Mouse (Mus musculus): ENCODE data around the gene Runx1.
A peak's percentile ranks its signal among the peaks of the same experiment; 100 is the strongest.

Runx1 gene

DNA sequence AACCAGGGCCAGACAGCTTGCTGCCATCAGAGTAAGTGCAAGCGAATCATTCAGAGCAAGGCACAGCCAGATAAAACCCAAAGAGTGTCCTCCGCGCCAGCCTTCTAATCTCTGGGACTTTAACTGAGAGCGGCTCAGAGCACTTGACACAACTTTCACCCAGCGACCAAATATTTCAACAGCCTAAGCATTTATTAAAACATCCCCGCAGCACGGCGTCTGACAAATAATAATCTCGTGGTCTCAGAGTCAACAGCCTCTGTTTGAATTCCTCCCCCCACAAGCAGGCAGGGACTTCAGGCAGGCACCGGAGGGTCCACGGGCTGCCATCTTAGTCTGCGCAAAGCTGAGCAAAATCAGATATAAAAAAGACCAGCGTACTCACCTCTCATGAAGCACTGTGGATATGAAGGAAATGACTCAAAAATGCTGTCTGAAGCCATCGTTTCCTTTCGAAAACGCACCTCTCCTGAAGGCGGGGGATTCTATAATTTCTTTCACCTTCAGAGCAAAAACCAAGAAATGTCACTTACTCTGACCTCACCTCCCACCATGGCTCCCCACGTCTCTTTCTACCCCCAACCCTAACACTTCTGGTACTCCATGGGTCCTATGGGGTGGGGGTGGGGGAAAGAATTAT lies 625 bp downstream of the Runx1 start:
- DNase-seq: no peak

DNA sequence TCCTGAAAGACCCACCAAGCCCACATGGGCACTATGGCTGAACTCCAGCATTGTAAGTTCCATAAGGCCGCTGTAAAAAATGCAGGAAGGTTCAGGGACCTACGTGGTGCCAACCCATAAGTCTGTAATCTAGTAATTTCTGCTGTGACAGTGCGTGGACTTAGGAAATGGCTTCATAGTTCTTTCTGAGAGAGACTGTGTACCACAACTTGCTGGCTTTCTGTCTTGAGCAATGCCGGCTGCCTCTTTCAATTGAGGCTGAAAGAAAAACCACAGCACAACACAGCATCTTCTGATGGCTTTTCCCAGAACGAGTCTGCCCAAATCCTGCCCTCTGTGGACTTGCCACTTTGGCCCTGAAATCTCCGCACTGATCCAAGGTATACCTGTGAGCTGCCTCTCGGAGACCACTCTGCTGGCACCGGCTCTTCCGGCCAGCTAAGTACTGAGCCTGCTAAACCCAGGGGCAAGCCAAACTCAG lies 1.2 kb downstream of the Runx1 start:
- DNase-seq: no peak

DNA sequence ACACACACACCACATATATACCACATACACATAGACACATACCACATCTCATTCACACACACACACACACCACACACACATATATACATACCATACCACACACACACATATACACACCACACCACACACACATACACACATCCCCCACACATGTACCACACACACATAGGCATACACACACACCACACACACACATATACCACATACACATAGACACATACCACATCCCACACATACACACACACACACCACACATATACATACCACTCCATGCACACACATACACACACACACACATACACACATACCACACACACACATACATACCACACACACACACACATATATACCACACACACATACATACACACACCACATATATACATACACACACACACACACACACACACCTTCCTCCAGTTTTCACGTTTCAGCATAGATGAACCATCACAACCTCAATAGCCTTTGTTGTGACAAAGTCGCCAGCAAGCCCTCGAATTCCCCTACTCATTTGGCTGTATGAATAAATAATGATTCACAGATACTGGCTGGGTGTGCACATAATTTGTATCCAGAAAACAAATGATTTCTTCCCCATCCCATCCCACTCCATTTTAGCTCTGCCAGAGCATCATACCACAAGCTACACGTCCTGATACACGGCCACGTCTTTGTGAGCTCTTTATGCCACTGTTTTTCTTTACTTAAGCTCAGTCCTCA lies 1.8 kb downstream of the Runx1 start:
- no peak for DNase-seq

DNA sequence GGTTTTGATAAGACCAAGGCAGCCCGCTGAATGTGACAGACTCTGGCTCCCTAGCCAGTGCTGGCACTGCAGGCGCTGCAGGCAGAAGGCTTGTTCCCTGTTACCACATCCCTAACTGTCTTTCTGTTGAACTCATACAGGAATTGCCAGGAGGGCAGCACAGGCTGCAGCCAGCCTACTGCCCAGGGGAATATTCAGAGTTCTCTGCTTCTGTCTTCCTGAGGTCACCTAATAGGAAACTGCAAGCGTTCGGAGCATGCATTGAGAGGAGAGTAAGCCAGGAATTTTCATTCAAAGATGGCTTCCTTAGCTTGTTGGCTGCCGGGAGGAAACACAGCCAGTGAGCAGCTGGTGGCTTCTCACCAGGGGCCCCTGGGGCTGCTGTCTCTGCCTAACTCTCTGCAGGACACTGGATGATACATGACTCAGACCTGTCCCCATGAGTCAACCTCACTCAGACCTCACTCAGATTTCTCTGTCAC lies 2.5 kb downstream of the Runx1 start:
- no peak for DNase-seq

DNA sequence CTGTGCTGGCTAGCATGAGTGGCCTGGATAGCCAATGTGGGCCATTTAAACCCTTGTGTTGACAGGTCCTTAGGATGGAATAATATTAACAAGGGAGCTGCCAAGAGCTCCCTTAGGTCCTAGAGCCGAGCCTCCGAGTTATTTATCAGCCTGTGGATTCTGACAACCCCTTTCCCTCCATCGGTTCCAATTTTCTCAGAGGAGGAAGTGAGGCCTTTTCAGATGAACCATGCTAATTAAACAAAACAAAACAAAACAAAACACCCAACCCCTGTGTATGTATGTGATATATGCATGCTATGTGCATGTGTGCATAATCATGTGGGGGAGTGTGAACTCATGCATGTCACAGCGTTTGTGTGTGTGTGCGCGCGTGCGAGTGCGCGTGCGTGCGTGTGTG lies 3.3 kb downstream of the Runx1 start:
- no peak for DNase-seq

DNA sequence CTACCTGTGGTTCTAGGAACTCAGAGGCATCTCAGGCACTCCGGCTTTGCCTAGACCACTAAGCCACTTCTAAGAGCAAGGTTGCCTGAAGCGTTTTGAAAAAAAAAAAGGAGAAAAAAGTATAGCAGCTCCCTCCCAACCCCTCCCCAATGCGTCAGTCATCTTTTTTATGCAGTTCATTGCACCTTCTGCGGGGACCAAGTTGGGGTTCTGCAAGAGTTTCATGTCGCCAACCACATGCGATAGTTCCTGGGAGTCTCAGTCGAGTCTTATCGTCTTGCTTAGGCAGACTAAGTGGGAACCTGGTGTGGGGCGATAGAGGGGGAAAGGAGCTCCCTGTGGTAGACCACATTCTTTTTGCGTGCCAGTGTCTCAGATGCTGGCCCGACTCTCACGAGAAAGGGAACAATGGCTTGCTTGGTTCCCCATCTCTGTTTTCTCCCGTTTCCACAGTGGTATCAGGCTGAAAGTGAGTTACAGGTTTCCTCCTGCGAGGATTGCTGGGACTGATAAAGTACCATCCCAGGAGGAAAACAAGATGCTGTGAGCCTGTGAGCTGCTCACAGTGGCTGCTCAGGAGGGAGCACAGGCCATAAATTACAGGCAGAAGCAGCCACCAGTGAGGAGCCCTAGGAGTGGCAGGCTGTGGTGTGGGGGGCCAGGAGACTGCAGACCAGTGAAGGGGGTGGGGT lies 3.9 kb downstream of the Runx1 start:
- DNase-seq: no peak

DNA sequence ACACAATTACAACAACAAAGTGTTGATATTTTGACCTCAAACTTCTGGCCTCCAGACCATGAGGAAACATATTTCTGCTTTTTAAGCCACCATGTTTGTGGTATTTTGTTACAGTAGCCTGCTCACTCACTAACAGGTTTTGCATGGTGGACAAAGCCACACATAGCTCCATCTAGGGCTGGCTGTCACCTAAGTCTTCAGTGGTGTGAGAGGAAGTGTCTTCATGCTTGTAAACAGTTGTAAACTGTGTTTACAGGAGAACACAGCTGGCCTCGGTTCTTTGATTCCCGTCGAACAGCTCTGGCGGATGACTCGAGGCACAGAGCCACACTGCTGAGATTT lies 4.4 kb downstream of the Runx1 start:
- no peak for DNase-seq

DNA sequence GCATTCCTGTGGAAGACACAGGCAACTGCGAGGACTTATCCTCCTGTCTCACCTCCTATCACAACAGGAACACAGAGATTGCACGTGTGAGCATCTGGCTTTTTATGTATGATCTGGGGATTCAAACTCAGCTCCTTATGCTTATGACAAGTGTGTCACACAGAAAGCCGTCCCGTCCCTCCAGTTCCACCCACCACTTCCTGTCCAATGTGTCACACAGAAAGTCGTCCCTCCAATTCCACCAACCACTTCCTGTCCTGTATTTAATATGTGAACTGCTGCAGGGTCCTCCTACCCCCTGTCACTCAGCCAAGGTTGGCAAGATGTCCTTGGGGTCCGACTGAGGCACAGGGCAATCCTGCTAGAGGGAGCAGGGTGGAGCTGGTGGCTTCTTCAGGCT lies 5.5 kb downstream of the Runx1 start:
- DNase-seq: no peak

DNA sequence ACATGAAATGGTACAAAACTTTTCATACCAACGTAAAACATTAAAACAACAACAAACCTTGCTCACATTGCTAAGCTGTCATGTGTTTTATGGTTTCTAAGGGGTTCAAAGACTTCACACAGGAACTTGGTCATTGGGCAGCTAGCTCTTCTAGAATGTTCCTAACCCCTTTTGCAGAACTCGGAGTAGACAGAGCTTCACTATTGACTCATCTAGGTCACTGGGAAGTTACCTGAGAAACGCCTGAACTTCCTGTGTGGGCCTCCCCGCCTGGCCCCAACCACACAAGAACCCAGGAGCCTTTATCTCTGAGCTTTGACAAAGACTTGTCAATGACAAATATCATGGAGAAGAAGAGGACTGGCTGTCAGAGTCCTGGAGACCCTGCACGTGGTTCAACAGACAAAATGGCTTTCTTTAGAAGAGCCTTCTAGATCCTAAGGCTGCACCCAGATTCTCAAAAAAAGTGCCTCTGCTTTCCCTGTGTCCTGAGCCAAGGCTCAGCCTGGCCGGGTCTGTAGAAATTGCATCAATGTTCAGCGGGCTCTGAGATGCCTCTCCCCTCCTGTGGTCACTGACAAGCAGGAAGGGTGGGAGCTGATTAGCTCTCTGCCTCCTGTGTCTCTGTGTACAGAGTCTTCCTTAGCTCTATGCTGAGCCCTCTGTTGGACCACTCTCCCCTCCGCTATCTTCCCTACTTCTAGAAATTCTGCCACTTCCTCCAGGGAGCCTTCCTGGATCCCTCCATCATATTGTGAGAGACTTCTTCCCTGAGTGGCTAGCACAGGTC lies 7.3 kb downstream of the Runx1 start:
- no peak for DNase-seq

DNA sequence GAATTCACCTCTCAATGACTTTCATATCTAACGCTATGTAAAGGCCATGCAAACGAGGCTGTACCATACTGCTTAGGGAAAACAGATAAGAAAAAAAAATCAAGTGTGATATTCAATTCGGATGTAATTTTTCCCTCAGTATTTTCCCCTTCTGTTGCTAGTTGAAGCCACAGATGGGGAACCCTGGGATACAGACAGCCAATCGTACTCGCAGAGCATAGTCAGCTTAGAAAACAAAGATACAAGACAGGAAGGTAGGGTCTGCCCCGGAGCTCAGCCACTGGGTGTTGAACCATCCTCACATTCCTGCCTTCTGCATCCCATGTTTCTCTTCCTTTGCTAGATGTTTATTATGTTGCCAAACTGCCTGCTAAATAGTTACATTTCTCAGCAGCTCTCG lies 9.9 kb downstream of the Runx1 start:
- no peak for DNase-seq

DNA sequence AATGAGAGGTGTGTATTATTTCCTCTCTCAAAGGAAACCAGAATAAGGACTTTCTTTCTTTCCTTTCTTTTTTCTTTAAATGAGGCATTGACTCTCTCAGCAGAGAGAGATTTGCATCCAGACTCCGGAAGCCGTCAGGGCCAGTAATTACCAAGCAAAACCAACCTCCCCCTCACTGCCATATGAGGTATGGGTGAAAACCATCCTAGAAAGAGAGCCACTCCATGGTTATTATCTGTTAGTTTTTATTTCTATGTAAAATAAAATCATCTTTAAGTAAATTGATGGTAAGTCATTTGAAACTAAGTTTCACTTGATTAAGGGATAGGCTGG lies 10.8 kb downstream of the Runx1 start:
- DNase-seq: no peak

DNA sequence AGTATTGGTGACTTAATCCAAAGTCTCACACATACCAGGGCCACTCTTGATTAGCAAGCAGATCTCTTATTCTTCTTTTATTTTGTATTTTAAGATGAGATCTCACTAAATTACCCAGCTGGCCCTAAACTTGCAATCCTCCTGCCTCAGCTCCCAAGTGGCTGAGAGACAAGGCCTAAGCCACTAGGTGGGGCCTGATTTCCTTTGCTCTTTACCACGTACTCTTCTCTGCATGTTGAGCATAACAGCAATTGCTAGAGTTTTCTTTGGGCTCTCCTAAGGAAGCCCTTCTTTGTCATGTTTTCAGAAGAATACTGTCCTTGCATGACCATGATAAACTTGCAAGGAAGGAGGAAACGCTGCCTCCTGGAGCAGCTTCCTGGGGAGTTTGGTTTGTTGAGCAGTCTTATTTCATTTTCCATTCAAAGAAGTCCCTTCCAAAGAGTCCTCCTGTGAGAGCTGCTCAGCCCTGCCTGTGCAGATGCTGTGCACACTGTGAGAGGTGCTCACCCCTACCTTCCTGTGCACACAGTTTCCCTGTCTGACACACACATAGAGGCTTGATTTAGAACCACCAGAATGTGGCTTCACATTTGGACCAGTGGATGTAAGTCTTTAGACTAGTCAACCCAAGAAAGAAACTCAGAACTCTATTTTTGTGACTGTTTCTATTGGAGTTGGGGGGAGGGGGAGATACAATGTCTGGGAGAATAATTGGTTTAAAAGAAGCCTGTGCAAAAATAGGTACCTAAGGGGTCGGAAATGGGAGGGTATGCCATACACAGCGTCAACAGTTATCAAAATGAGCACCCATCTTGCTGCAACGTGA lies 11.4 kb downstream of the Runx1 start:
- no peak for DNase-seq

DNA sequence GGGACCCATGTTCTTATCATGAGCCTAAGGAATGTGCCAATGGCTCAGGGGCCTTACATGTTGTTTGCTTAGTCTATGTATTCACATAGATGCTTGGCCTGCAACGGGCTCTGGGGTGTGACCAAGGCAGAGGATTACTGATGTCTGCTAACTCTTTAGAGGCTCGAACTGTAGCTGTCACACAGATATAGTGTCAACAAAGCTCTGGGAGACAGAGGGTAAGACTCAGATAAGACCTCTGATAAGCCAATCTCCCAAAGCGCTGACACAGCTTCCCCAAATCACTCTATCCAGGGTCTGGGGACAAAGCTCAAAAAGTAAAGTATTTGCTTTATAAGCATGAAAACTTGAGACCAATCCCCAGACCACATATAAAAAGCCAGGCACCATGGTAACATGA lies 13.5 kb downstream of the Runx1 start:
- no peak for DNase-seq

DNA sequence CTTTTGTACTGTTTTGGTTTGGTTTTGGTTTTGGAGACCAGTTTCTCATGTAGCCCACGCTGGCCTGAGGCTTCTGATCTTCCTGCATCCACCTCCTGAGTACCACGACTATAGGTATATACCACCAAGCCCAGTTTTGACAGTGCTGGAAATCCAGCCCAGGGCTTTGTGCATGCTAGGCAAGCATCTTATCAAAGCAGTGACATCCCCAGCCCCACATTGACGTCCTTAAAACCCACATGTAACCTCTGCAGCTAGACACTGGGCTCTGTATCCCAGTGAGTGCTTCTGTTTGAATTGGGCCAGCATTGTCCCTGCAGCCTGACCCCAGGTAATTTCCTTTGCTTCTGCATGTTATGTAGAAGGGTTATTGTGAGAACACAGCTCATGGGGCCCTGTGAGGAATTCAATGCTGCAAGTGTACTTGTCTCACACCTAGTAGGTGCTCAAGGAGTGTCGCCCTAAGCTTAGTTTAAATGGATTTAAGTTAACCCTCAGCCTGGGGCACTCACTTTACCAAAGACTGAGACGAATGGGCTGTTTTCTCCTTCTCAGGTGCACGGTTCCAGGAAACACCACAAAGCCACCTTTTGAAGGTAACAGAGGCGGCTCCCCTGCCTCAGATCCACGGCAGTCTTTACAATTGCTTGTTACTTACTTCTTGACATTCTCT lies 15.2 kb downstream of the Runx1 start:
- no peak for DNase-seq

DNA sequence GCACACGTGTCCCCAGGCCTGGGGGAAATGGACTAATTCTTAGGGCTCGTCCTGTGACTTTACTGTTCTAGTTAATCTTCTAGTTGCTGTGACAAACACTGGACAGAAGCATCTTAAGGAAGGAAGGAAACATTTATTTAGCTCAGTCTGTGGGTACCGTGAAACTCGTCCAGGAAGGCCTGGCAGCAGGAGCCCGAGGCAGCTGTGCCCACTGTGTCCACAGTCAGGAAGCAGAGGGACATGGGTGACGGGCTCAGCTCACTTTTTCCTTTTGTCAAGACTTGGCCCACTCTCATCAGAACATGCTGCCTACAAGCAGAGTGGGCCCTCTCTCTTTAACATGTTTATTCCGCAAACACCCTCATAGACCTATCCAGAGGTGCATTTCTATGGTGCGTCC lies 18.2 kb downstream of the Runx1 start:
- DNase-seq: no peak

DNA sequence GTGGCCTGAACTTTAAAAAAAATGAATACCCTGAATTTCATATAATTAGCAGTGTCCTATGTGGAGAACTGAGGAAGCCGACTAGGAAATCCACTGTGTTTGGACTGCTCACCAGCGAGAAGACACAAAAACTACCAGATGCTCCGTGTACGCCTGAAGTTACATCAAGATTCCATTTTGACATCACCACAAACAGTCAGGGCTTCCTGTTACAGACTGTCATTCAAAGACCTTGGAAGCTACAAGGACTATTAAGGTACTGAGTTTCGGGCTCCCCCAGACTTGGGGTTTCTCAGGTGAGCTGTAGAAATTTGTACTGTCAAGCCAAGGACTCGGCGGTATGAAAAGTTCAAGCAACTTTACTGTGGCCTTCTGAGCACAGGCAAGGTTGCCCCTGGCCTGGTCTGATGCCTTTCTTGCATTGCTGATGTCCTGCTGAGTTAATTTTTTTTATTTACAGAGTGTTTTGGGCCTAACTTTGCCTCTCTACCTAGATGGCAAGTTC lies 22.8 kb downstream of the Runx1 start:
- no peak for DNase-seq

DNA sequence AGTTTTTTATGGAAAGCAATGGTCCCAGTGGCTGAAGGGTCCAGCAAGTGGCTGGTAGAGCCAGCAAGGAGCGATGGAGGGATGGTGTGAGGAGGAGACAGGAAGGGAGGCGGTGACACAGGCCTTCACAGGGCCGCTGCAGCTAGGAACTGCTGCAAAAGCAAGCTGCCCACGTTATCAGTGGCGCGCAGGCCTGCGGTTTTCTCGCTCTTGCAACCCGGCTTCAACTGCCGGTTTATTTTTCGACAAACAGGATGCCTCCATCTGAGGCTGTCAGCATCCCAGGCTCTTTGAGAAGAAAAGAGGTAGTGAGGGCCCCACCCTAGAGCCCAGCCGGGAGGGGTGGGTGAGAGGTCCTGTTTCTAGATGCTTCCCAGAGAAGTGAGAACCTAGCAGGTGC lies 24.4 kb downstream of the Runx1 start:
- DNase-seq: peak; percentile 27

DNA sequence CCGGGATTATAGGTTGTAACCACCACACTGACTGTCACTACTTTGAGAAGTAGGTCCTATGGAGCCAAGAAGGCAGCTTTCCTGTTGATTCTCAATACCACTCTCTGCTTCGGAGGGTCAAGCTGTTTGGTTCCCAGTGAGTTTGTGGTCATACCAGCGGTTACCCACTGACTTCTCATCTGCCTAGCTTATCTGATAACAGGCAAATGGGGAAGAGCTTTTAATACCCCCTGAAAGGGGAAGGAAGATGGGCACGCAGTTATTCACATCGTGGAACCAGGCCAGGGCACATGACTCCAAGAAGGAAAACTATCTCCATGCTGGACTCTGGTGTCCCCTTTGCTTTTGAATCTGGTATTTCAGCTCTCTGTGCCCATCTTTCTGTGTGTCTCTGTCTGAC lies 25.1 kb downstream of the Runx1 start:
- DNase-seq: no peak

DNA sequence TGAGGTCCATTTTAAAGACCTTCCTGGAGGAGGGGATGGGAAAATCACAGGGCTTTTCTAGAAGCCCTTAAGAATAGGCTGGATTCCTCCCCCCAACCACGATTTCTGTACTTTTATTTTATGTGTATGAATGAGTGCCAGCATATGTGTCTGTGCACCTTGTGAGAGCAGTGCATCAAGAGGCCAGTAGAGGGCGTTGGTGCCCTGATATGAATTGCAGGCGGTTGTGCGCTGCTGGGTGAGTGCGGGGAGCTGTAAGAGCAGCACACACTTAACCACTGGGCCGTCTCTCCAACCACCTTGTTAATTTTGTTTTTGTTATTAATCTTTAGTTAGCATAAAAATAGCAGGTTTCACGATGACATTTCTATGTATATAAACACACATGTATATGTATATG lies 26.0 kb downstream of the Runx1 start:
- no peak for DNase-seq

DNA sequence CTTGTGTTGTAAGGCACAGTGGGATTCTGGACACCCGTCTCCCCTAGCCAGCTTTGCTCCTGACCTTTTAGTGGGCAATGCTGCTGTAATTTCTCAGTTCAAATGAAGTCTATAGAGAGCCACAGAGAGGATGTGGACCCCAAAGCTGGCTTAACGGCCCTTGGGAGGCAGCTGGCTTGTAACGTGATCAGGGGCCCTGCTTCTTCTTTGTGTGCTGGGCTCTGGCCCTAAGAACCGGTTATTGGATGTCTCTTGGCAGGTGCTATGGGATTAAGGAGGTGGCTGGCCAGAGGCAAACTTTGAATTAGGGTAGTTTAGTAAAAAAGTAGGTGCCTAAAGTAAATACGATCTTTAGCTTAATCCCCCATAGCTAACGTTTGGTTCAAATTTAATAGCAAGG lies 31.8 kb downstream of the Runx1 start:
- no peak for DNase-seq

DNA sequence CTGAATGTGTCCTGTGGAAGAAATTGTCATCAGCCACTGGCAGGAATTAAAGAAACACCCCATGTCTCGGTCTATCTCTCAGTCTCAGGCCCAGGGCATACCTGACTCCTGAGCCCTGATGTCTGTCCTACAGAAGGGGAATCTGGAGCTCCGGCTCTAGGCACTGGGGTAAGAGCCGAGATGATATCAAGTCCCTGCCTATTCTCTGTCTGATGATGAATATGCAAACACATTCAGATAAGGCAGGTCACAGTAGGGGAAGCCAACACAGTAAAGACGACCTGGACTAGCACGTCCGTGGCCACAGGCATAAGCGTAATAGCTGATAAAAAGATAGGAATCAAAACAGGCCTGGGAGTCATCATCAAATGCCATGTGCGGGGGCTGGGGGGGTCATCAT lies 32.2 kb downstream of the Runx1 start:
- DNase-seq: no peak

DNA sequence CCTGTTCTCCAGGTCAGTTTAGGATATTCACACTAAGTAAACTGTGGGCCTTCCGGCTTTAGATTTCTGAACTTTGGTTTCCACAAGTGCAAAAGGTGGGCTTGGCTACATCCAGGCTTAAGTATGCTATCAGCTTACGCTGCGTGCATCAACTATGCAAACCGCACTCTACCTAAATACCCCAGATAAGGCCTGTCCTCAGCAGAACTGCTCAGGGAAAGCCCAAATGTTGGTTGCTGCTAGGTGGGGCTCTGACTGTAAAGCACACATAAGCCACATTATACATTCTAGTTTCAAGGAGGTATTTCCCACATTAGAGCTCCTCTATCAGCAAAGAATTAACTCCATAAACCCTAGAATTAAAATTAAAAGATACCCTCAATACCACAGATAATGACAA lies 33.0 kb downstream of the Runx1 start:
- no peak for DNase-seq
